ENCODE assay signal across 11 mouse cellular contexts in genomic region chr9:62153263-62153662, GRCm38 (mm10). TPM values are rescaled to one million over a fixed set of nuclear protein-coding genes. Genes with fewer than 3 reads are reported as not detected.
A peak's percentile ranks its signal among the peaks of the same experiment; 100 is the strongest.
DNase-seq lines count a peak whose midpoint lies in the region; ATAC-seq and TF ChIP-seq lines count a peak whose summit lies in the region.
"Had no signal": no experiment of that assay in that cellular context is flagged by ENCODE, and none has a peak within 500 bp of the region (broad histone marks: within the 10 kb centered on the region; RNA-seq: fewer than 3 reads in every experiment).

No protein-coding gene starts in this region.

- peak; percentile 34 for DNase-seq in forebrain, postnatal 0 days
- peak; percentile 7 for DNase-seq in ovary, postnatal 14 days (ENCODE audit: low spot score)
- DNase-seq in ovary, postnatal 10 days (ENCODE audit: low spot score), result no peak
- DNase-seq in cerebellum, postnatal 14 days, result peak; percentile 97 to 99
- DNase-seq in skeletal muscle tissue, adult 2 months (ENCODE audit: low read depth, low spot score), result peak; percentile 58
- DNase-seq in spleen, postnatal 14 days (ENCODE audit: low spot score in 2 of 2), result no peak
- DNase-seq: kidney, postnatal 4 days; liver had no signal

- H3K36me3 ChIP-seq in forebrain, postnatal 0 days (ENCODE audit: insufficient read depth), result no peaks in the 10 kb centered on the region
- no peaks in the 10 kb centered on the region for H3K36me3 ChIP-seq in forebrain, embryonic 13.5 days (ENCODE audit: poor library complexity, severe bottlenecking)
- H3K36me3 ChIP-seq in kidney, embryonic 14.5 days (ENCODE audit: control insufficient read depth, insufficient read depth, low read length), result no peaks in the 10 kb centered on the region

- no peak overlapping the region for H3K4me3 ChIP-seq in forebrain, postnatal 0 days (ENCODE audit: low read depth, low read length)
- H3K4me3 ChIP-seq in forebrain, embryonic 13.5 days, result no peak overlapping the region
- no peak overlapping the region for H3K4me3 ChIP-seq in kidney, embryonic 14.5 days (ENCODE audit: low read length)
- H3K4me3 ChIP-seq: megakaryocyte, embryonic 14.5 days had no signal

- no peak for TF ChIP-seq CTCF in forebrain, postnatal 0 days (IDR thresholded peaks at IDR 0.05; ENCODE audit: low read depth)

- no peaks in the 10 kb centered on the region for H3K27me3 ChIP-seq in forebrain, postnatal 0 days (ENCODE audit: insufficient read depth, low read length)
- no peaks in the 10 kb centered on the region for H3K27me3 ChIP-seq in forebrain, embryonic 13.5 days
- H3K27me3 ChIP-seq in kidney, embryonic 14.5 days (ENCODE audit: control insufficient read depth, insufficient read depth, low read length), result no peaks in the 10 kb centered on the region

- no peak overlapping the region for H3K9ac ChIP-seq in forebrain, postnatal 0 days
- no peak overlapping the region for H3K9ac ChIP-seq in forebrain, embryonic 13.5 days
- no peak overlapping the region for H3K9ac ChIP-seq in kidney, embryonic 14.5 days (ENCODE audit: low read depth, low read length)

- H3K4me2 ChIP-seq in forebrain, postnatal 0 days (ENCODE audit: low read depth), result no peak overlapping the region
- H3K4me2 ChIP-seq in forebrain, embryonic 13.5 days, result no peak overlapping the region
- no peak overlapping the region for H3K4me2 ChIP-seq in kidney, embryonic 14.5 days (replicated peaks; ENCODE audit: low read depth, low read length)

- H3K4me1 ChIP-seq in forebrain, postnatal 0 days (ENCODE audit: insufficient read depth), result no peaks in the 10 kb centered on the region
- no peaks in the 10 kb centered on the region for H3K4me1 ChIP-seq in forebrain, embryonic 13.5 days
- no peaks in the 10 kb centered on the region for H3K4me1 ChIP-seq in kidney, embryonic 14.5 days (ENCODE audit: control insufficient read depth, insufficient read depth, low read length)

- H3K27ac ChIP-seq in forebrain, postnatal 0 days (ENCODE audit: low read depth, low read length), result no peak overlapping the region
- H3K27ac ChIP-seq in forebrain, embryonic 13.5 days, result no peak overlapping the region
- H3K27ac ChIP-seq in kidney, embryonic 14.5 days (ENCODE audit: low read depth, low read length), result no peak overlapping the region

- WGBS in forebrain, postnatal 0 days, result 48% methylated on average over 7 of the region's 7 CpGs
- 87% methylated on average over 7 of the region's 7 CpGs for WGBS in forebrain, embryonic 13.5 days
- 66% methylated on average over 7 of the region's 7 CpGs for WGBS in kidney, embryonic 14.5 days

- peak; percentile 47; the same call in 1 of the 2 replicates for ATAC-seq in forebrain, postnatal 0 days
- ATAC-seq in forebrain, embryonic 13.5 days, result no peak
- no peak for ATAC-seq in kidney, embryonic 14.5 days (ENCODE audit: low FRiP score, low TSS enrichment)

- H3K9me3 ChIP-seq in forebrain, postnatal 0 days (ENCODE audit: low read length), result no peaks in the 10 kb centered on the region
- no peaks in the 10 kb centered on the region for H3K9me3 ChIP-seq in forebrain, embryonic 13.5 days (replicated peaks)
- no peaks in the 10 kb centered on the region for H3K9me3 ChIP-seq in kidney, embryonic 14.5 days (ENCODE audit: control insufficient read depth, low read length)
- H3K9me3 ChIP-seq: megakaryocyte, embryonic 14.5 days had no signal

RNA-seq across cellular contexts. Expression of gene Glce, which starts 30.8 kb away (rescaled TPM):
- 33.9 and 36.9 TPM in 2 replicates for total RNA-seq in forebrain, postnatal 0 days (2014; rRNA removed)
- 12.0 and 15.3 TPM in 2 replicates for polyA plus RNA-seq in forebrain, postnatal 0 days (2015; fragmentation: Nextera tagmentation; extraction: Ambion mirVana)
- 12.5 and 14.9 TPM in 2 replicates for polyA plus RNA-seq in forebrain, embryonic 13.5 days (2015; fragmentation: Nextera tagmentation; extraction: Ambion mirVana)
- 9.3 and 25.3 TPM in 2 replicates for polyA plus RNA-seq in kidney, embryonic 14.5 days (2014; fragmentation: Nextera tagmentation; extraction: Ambion mirVana)

Comparison
In these comparisons a context has a peak if more than half of its experiments do, and no peak if none do; other contexts are left out.
1. DNase-seq: peak in forebrain, postnatal 0 days (single experiment), ovary, postnatal 14 days (single experiment), cerebellum, postnatal 14 days (2 of 2) and skeletal muscle tissue, adult 2 months (single experiment); none in ovary, postnatal 10 days (single experiment) and spleen, postnatal 14 days (0 of 2).